Mouse (Mus musculus) hindbrain, embryonic 13.5 days (tissue): ENCODE data around the gene Eif2b4. TPM values are rescaled to one million over a fixed set of nuclear protein-coding genes. Genes with fewer than 3 reads are reported as not detected.
"Not testable (repeated sequence)": the region's sequence is repeated elsewhere in the genome, so short reads cannot be mapped to it uniquely, and the experiment has no call there.

Experiments
- ATAC-seq: fragments of 200-750 bp; cut with Nextera tagmentation; 2 replicates; pipeline ENCODE4 v1.8.0; 2017; ENCODE audit warnings: moderate TSS enrichment; ENCODE audit not compliant: low FRiP score
- H3K27ac ChIP-seq: fragments of 300-500 bp; sonication (generic); 2 replicates; pipeline ENCODE4 v1.5.1; 2015; ENCODE audit warnings: inconsistent platforms, mild to moderate bottlenecking, moderate library complexity
- H3K27me3 ChIP-seq: fragments of 300-500 bp; sonication (generic); 2 replicates; pipeline ENCODE4 v1.6.1; 2015; ENCODE audit warnings: mild to moderate bottlenecking, inconsistent platforms
- H3K36me3 ChIP-seq: fragments of 300-500 bp; sonication (generic); 2 replicates; pipeline ENCODE4 v1.6.1; 2015; ENCODE audit warnings: mild to moderate bottlenecking, inconsistent platforms
- H3K4me1 ChIP-seq: fragments of 300-500 bp; sonication (generic); replicated peaks from 2 replicates; pipeline ENCODE4 v1.6.1; 2015; ENCODE audit warnings: inconsistent platforms
- H3K4me2 ChIP-seq: fragments of 300-500 bp; sonication (generic); 2 replicates; pipeline ENCODE4 v1.6.1; 2015; ENCODE audit warnings: inconsistent platforms, mild to moderate bottlenecking, moderate library complexity
- H3K4me3 ChIP-seq: fragments of 300-500 bp; sonication (generic); 2 replicates; pipeline ENCODE4 v1.5.1; 2015; ENCODE audit warnings: mild to moderate bottlenecking, inconsistent platforms
- H3K9ac ChIP-seq: fragments of 300-500 bp; sonication (generic); 2 replicates; pipeline ENCODE4 v1.6.1; 2015; ENCODE audit warnings: mild to moderate bottlenecking, inconsistent platforms
- H3K9me3 ChIP-seq: fragments of 300-500 bp; sonication (generic); 2 replicates; pipeline ENCODE4 v1.6.1; 2016; ENCODE audit warnings: inconsistent platforms
- WGBS: fragments of 180-500 bp; shearing (Covaris S2); methylation state at CpG from one replicate; pipeline ENCODE4 v1.1.7; 2015; 5-methylcytosine and 5-hydroxymethylcytosine counted together
- polyA plus RNA-seq: library from polyadenylated mRNA; unstranded; fragments of >200 nt; fragmentation: Nextera tagmentation; extraction: Ambion mirVana; gene quantifications from 2 replicates; pipeline ENCODE4 v1.2.1, GENCODE M21; 2015

The Eif2b4 gene
- polyA plus RNA-seq, 1 experiment from 2014 or later: 77.0 TPM

- no peak for ATAC-seq
- 67% methylated on average over 7 of the region's 7 CpGs for WGBS
Measured at GRCm38 (mm10) chr5:31218294-31218693, 25.1 kb upstream of the Eif2b4 start.

GRCm38 (mm10) chr5:31216554-31216953, 23.3 kb upstream of the Eif2b4 start:
- not testable (repeated sequence) for H3K36me3 ChIP-seq, H3K9me3 ChIP-seq, H3K27me3 ChIP-seq, H3K4me3 ChIP-seq, H3K9ac ChIP-seq, ATAC-seq, H3K4me2 ChIP-seq, H3K27ac ChIP-seq
- WGBS: 92% methylated on average over 6 of the region's 6 CpGs
- peaks cover 19% of the 10 kb centered on the region for H3K4me1 ChIP-seq

More at GRCm38 (mm10) chr5:31218294-31218693, 25.1 kb upstream of the Eif2b4 start:
- no peaks in the 10 kb centered on the region for H3K36me3 ChIP-seq
- peaks cover 26% of the 10 kb centered on the region for H3K4me1 ChIP-seq
- no peaks in the 10 kb centered on the region for H3K27me3 ChIP-seq
- H3K27ac ChIP-seq: no peak overlapping the region
- no peak overlapping the region for H3K4me3 ChIP-seq
- H3K9ac ChIP-seq: no peak overlapping the region
- H3K4me2 ChIP-seq: peak overlapping the region; percentile 75
- H3K9me3 ChIP-seq: no peaks in the 10 kb centered on the region

- Histone ChIP-seq H3K9me3 (peaks cover 5% of the 10 kb centered on the region), H3K36me3 (peaks cover 68% of the 10 kb centered on the region), H3K4me1 (peaks cover 27% of the 10 kb centered on the region), H3K9ac (no peak overlapping the region), H3K27me3 (no peaks in the 10 kb centered on the region), H3K27ac (no peak overlapping the region), H3K4me2 (no peak overlapping the region), H3K4me3 (no peak overlapping the region)
- no peak for ATAC-seq
- 92% methylated on average over 6 of the region's 6 CpGs for WGBS
Measured at GRCm38 (mm10) chr5:31204421-31204820, 11.2 kb upstream of the Eif2b4 start.

- peaks cover 5% of the 10 kb centered on the region for H3K9me3 ChIP-seq
- 96% methylated on average over 2 of the region's 2 CpGs for WGBS
- no peak overlapping the region for H3K27ac ChIP-seq
- H3K4me1 ChIP-seq: peaks cover 27% of the 10 kb centered on the region
- ATAC-seq: no peak
- H3K4me3 ChIP-seq: no peak overlapping the region
- no peaks in the 10 kb centered on the region for H3K27me3 ChIP-seq
- H3K4me2 ChIP-seq: no peak overlapping the region
- no peak overlapping the region for H3K9ac ChIP-seq
- H3K36me3 ChIP-seq: peaks cover 73% of the 10 kb centered on the region
Measured at GRCm38 (mm10) chr5:31203866-31204265, 10.6 kb upstream of the Eif2b4 start.

GRCm38 (mm10) chr5:31202933-31203332, 9.7 kb upstream of the Eif2b4 start:
- Histone ChIP-seq H3K27me3 (no peaks in the 10 kb centered on the region), H3K9ac (peak overlapping the region; percentile 57; the same call in 1 of the 2 replicates), H3K4me1 (peaks cover 27% of the 10 kb centered on the region), H3K36me3 (peaks cover 82% of the 10 kb centered on the region), H3K4me2 (peak overlapping the region; percentile 68), H3K27ac (peak overlapping the region; percentile 89), H3K4me3 (peak overlapping the region; percentile 62), H3K9me3 (peaks cover 5% of the 10 kb centered on the region)
- WGBS: 86% methylated on average over 7 of the region's 7 CpGs
- ATAC-seq: no peak

GRCm38 (mm10) chr5:31201742-31202590, 8.7 kb upstream of the Eif2b4 start, which contains the start of gene Zfp513:
TSS of gene Zfp513 (minus strand) at chr5:31202303.
- under 1% methylated on average over 53 of the region's 53 CpGs for WGBS
- Histone ChIP-seq H3K4me3 (peak within 1 kb of the TSS; percentile 62), H3K27me3 (no peaks in the 10 kb centered on the region), H3K36me3 (peaks cover 82% of the 10 kb centered on the region), H3K27ac (peak within 1 kb of the TSS; percentile 90), H3K9me3 (peaks cover 5% of the 10 kb centered on the region), H3K9ac (peak within 1 kb of the TSS; percentile 88), H3K4me1 (peaks cover 27% of the 10 kb centered on the region), H3K4me2 (peak within 1 kb of the TSS; percentile 91)
- peak; percentile 98 for ATAC-seq

GRCm38 (mm10) chr5:31201042-31201741, 8.0 kb upstream of the Eif2b4 start:
- no peak for ATAC-seq
- H3K9me3 ChIP-seq: peaks cover 5% of the 10 kb centered on the region
- H3K36me3 ChIP-seq: peaks cover 83% of the 10 kb centered on the region
- peak overlapping the region; percentile 62 for H3K4me3 ChIP-seq
- peak overlapping the region; percentile 88 for H3K9ac ChIP-seq
- H3K27ac ChIP-seq: peak overlapping the region; percentile 90
- peaks cover 27% of the 10 kb centered on the region for H3K4me1 ChIP-seq
- H3K4me2 ChIP-seq: peak overlapping the region; percentile 91
- 21% methylated on average over 13 of the region's 13 CpGs for WGBS
- no peaks in the 10 kb centered on the region for H3K27me3 ChIP-seq

GRCm38 (mm10) chr5:31200327-31200768, 7.1 kb upstream of the Eif2b4 start:
- Histone ChIP-seq H3K27me3 (no peaks in the 10 kb centered on the region), H3K4me3 (peak overlapping the region; percentile 62), H3K4me1 (peaks cover 27% of the 10 kb centered on the region), H3K36me3 (peaks cover 83% of the 10 kb centered on the region), H3K27ac (no peak overlapping the region), H3K9me3 (peaks cover 5% of the 10 kb centered on the region), H3K9ac (peak overlapping the region; percentile 88; the same call in 1 of the 2 replicates), H3K4me2 (peak overlapping the region; percentile 91)
- no peak for ATAC-seq
- WGBS: 94% methylated on average over 27 of the region's 27 CpGs

GRCm38 (mm10) chr5:31199893-31200292, 6.7 kb upstream of the Eif2b4 start:
- H3K27ac ChIP-seq: no peak overlapping the region
- peaks cover 27% of the 10 kb centered on the region for H3K4me1 ChIP-seq
- no peak for ATAC-seq
- H3K9ac ChIP-seq: no peak overlapping the region
- WGBS: 91% methylated on average over 9 of the region's 9 CpGs
- H3K4me3 ChIP-seq: peak overlapping the region; percentile 62; the same call in 1 of the 2 replicates
- H3K4me2 ChIP-seq: no peak overlapping the region
- no peaks in the 10 kb centered on the region for H3K27me3 ChIP-seq
- peaks cover 5% of the 10 kb centered on the region for H3K9me3 ChIP-seq
- peaks cover 83% of the 10 kb centered on the region for H3K36me3 ChIP-seq

GRCm38 (mm10) chr5:31199321-31199892, 6.2 kb upstream of the Eif2b4 start:
- no peak for ATAC-seq
- H3K4me3 ChIP-seq: 0 out of 2 replicates have a peak overlapping the region, but pooled peaks have one; percentile 62

GRCm38 (mm10) chr5:31198616-31199320, 5.5 kb upstream of the Eif2b4 start:
- Histone ChIP-seq H3K4me2 (no peak overlapping the region), H3K9me3 (peaks cover 5% of the 10 kb centered on the region), H3K27ac (no peak overlapping the region), H3K4me1 (peaks cover 37% of the 10 kb centered on the region), H3K27me3 (no peaks in the 10 kb centered on the region), H3K36me3 (peaks cover 76% of the 10 kb centered on the region), H3K4me3 (no peak overlapping the region), H3K9ac (no peak overlapping the region)
- WGBS: 82% methylated on average over 5 of the region's 5 CpGs
- no peak for ATAC-seq

More at GRCm38 (mm10) chr5:31199321-31199892, 6.2 kb upstream of the Eif2b4 start:
- Histone ChIP-seq H3K36me3 (peaks cover 82% of the 10 kb centered on the region), H3K27ac (no peak overlapping the region), H3K4me1 (peaks cover 31% of the 10 kb centered on the region), H3K4me2 (no peak overlapping the region), H3K9ac (no peak overlapping the region), H3K9me3 (peaks cover 5% of the 10 kb centered on the region), H3K27me3 (no peaks in the 10 kb centered on the region)
- WGBS: 95% methylated on average over 19 of the region's 19 CpGs
